Mouse (Mus musculus): ENCODE measurements around the gene Tmem181a. TPM values are rescaled to one million over a fixed set of nuclear protein-coding genes. Genes with fewer than 3 reads are reported as not detected.

Gene Tmem181a
- 15.7 and 23.3 TPM in 2 replicates for polyA plus RNA-seq (2012; rRNA removed; ENCODE audit: low replicate concordance)

DNA sequence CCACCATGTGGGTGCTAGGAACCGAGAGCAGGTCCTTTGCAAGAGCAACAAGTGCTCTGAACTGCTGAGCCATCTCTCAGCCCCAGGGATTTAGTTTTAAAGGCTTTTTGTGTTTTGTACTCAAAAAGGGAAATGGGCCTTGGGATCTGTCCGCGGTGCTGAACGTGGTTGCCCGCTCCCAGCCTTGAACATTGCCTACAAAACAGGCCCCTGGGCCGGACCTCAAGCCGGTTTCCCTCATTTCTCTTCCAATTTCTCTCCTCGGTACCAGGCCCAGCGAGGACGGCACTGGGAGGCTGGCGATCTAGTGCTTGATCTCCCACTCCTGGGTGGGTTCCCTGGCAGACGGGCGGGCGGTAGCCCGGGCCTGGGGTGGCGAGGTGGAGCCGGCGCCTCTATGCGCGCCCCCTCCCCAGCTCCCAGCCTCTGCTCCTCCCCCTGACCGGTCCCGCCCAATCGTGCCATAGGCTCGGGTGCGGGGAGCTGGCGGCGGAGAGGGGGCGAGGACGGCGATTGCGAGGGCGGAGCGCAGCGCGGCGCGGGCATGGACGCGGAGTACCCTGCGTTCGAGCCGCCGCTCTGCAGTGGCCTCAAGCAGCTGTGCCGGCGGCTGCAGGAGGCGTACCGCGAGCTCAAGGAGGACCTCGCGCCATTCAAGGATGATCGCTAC is at the start of gene Tmem181a:
Tmem181a (plus strand) TSS at position 461 of the 670 bp plus-strand sequence.

DNA sequence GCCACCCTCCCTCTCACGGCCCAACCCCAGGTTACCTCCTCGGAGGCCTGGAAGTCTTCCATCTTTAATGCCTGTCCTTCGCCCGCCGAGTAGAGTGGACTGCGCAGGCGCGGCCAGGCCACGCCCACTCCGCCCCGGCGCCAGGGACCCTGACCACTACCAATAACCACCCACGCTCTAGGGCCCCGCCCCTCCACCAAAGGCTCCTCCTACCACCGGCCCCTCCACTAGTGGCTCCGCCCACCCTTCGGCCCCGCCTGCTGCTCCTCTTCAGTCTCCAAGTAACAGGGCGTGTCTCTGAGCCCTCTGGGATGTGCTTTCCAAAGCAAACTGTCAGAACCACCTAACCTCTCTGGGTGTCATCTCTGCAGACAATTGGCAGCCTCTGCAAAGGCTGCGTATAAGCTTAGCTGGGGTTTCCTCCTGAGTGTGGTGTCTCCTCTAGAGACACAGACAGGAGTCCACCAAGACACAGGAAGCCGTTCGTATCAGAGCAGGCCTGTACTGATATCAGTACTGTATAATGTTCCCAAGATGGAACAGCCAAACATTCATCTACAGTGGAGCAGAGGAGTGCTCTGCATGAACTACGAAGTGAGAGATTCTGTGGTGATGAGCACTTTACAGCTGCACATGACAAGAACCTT is 60.8 kb downstream of the Tmem181a start, which contains the start of gene Dynlt1a:
Dynlt1a (minus strand) TSS at position 162 of the 647 bp plus-strand sequence.

Other genes with a start within 250 kb of the Tmem181a start
- 5.1 and 6.4 TPM in 2 replicates for gene Serac1, start 177.1 kb upstream of the Tmem181a start, polyA plus RNA-seq (2012; rRNA removed; ENCODE audit: low replicate concordance)
- 25.3 and 42.2 TPM in 2 replicates for gene Gtf2h5, start 177.1 kb upstream of the Tmem181a start, polyA plus RNA-seq (2012; rRNA removed; ENCODE audit: low replicate concordance)
- gene Tulp4, start 150.4 kb upstream of the Tmem181a start, polyA plus RNA-seq (2012; rRNA removed; ENCODE audit: low replicate concordance), result 41.1 and 57.2 TPM in 2 replicates
- gene Dynlt1a, start 60.6 kb downstream of the Tmem181a start, polyA plus RNA-seq (2012; rRNA removed; ENCODE audit: low replicate concordance), result 4.3 and 4.7 TPM in 2 replicates
- gene Dynlt1b, start 173.3 kb downstream of the Tmem181a start, polyA plus RNA-seq (2012; rRNA removed; ENCODE audit: low replicate concordance), result 223 and 241 TPM in 2 replicates

All from subcutaneous adipose tissue, adult 2 months (tissue).